Mouse (Mus musculus) lung, postnatal 36 days (tissue): Measurements from ENCODE around the gene Cntnap2.

Source experiments
- DNase-seq: peaks from one replicate; pipeline ENCODE4 v3.0.0; 2022; ENCODE audit warnings: mixed read lengths

Cntnap2 gene

DNA sequence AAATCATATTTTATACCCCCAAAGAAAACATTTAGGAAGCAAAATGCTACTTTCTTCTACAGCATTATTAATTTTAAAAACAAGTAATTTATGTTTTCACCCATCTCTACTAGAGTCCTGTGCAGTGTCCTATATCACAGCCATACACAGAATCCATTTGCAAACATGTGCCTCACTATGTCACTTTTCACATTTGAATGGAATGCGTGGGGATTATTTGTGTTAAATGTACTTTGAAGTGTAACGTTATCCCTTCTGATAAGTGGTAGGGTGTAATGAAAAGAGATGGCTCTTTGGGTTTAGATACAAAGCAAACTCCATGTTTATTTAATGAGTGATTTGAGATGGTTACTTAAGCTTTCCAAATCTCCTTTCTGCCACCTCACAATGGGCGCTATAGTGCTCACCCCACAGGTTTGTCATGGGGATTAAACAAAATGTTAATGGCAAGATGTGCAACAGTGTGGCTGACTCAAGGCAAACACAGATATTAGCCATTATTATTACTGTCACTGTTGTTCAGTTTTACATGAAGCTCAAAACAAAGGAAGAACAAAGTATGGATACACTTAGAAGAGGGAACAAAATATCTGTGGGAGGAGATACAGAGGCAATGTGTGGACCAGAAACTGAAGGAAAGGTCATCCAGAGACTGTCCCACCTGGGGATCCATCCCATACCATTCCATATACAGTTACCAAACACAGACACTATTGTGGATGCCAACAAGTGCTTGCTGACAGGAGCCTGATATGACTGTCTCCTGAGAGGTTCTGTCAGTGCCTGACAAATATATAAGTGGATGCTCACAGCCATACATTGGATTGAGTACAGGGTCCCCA, 886.2 kb downstream of the Cntnap2 start:
- no peak for DNase-seq

DNA sequence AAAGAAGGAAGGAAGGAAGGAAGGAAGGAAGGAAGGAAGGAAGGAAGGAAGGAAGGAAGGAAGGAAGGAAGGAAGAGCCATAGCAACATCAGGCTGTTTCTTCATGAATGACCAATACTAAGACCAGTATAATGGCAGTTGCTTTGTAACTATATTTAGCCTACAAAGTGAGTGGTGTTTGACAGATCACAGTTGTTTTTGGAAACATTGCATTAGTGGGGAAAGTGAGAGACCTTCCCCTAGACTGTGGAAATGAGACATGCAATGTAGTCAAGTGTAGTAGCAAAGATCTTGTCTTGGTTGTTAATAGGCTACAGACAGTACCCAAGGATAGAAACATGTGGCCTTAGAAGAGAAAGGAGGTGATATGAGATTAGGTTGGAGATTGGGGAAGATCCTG, 895.6 kb downstream of the Cntnap2 start:
- DNase-seq, result no peak

DNA sequence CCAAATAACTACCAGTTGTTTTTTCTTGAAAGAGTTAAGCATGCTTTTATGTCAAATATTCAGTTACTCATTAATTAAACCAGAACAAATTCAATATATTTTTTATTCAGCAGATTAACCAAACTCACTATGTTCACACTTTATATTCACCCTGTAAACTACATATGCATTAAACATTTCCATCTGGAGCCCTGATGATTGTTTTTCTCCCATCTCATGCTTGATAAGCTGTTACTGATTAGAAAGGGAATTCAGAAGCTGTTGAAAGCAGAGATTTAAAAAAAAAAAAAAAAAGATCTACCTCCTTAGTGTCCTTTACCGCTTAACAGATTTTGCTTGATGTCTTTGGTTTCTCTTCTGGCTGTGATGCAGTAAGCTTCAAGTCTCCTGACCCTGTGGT, 905.3 kb downstream of the Cntnap2 start:
- no peak for DNase-seq

DNA sequence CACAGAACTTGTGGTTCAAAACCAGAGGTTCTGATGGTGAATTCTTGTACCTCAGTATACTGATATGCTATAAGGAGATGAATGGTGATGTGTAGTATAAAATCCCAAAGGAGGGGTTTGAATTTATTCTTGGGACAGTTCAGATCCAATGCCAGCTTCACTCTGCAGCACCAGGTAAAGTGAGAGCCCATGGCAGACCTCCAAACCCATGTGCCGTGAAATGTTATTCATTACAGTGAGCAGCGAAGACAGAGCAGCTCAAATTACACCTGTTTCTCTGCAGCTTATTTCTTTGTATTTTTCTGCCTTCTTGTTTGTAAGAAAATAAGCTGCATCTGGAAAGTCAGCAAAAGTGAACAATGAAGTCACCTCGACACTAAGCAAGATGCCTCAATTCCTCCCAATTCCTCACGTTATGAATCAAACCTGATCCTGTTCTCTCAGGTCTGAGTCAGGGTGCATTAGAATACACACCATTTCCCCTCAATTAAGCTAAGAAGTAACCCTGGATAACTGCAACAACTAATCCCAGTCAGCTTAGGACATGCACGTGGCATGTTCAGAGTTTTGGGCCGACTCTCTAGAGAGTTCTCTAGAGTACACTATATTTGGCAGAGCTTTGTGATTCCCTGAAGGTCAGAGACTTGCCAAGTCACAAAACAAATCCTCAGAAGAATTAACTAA, 915.5 kb downstream of the Cntnap2 start:
- DNase-seq, result no peak

DNA sequence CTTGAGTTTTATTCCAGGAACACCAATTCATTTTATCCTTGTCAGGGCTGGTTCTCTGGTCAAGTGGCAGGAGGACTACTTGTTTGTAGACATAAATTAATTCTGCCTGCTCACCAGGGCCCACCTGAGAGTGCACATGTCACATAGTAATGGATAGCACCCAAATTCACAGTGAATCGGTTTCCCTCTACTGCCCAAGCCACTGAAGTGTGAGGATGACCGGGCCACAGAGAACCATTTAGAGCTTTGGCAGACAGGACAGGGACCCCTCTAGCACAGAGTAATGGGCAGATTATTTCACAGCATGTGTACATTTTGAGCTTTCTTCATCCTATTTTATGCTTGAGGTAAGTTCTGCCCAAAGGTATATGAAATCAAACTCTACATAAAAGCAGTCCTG, 920.0 kb downstream of the Cntnap2 start:
- DNase-seq, result no peak

DNA sequence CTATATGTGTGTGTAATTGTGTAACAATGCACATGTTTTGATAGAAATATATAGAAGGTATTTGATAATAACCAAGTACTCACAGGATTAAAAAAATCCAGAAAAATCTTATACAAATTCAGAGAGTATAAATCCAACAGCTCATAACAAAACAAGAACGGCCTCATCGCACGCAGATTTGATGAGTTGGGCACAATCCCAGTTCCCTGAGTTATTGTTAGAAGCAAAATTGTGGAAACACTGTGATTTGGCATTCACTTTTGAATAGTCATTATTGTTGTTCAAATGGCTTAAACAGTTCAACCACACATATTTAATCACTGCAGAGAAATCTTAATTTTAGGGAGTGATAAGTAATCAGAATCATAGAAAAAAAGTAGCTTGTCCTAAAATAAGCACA, 928.9 kb downstream of the Cntnap2 start:
- DNase-seq, result no peak

DNA sequence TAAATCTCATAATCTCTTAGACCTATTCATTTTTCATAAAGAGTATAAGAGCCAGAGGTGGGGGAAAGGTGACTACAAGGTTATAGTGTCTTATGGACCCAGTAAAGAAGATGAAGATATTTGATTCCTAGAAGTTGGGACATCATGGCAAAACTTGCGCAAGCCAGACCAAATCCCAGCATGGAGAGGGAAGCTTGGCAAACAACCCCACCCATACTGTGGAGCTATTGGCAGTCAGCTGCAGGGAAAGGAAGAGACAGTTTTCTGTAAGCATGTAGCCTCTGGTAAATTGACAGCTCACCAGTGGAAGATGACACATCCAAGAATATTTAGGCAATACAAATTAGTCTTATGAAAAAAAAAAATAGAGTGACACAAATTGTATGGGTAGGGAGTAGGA, 931.9 kb downstream of the Cntnap2 start:
- no peak for DNase-seq

DNA sequence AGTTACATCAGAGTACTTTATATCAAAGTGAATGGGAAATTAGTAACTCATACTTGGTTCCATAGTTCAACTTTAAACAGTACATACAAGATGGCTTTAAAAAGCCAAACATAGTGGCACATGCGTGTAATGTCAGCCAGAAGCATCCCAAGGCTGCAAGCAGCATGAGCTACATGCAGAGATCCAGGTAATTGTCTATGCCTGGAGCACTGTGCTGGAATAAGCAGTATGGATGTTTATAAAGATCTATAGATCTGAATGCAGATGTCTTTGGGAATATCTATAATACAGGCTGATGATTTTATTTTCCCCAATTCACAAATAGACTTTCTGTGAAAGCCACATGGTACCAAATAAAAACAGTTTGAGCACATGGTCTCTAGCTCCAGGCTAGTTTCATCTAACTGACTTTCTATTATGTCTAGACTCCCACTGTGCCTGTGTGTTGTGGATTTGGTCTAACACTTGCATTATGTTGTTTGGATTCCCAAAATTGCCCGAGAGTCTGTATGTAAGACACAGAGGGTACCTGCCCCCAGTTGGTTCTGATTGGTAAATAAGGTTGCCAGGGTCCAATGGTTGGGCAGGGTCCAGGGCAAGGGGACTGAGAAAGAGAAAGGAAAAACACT, 963.5 kb downstream of the Cntnap2 start:
- DNase-seq, result no peak

DNA sequence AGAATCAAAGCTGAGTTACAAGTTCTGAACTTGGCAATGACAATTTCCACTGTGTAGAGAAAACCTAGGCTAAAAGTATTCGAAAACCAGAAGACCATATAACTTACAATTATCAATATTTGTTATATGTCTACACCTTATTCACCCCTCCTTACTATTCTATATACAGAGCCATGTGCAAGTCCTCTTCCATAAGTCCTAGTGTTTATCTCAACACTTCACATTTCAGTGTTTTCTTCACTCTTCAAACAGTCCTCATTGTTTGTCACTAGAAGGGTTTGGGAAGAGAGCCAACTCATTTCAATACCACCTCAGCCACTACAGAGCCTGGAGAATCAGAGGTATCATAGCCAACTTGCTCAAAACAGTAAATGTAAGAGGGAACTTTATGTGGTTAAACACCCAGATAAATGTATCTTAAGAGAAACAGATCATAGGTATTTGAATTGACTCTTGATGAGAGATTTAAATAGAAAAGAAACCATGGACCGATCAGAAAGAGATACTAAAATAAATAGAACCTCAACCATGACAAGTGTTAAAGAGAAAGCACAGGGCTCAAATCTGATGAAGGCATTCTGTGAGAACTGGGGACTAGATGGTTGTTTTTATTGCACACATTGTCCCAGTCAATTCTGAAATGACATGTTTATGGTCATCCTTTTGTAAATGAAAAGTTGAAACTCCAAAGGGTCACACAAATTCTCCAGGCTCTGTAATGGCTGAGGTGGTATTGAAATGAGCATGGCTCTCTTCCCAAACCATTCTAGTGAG, 972.9 kb downstream of the Cntnap2 start:
- no peak for DNase-seq

DNA sequence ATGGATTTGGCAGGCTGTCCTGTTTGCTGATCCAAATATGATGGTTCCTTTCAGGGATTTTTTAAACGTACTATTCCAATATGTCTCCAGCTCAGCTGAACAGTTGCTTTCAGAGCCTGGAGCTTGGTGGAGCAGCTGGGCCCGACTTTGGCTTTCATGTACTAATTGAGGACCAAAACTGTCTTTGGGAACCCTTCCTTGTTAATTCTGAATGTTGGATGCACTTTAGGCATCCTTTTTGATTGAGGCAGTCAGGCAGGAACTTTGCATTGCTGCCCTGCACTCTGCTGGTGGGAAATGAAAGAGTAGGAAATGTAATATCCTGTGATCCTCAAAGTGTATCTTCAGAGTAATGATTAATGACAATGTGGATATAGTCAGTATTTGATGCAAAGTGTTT, 974.0 kb downstream of the Cntnap2 start:
- no peak for DNase-seq

DNA sequence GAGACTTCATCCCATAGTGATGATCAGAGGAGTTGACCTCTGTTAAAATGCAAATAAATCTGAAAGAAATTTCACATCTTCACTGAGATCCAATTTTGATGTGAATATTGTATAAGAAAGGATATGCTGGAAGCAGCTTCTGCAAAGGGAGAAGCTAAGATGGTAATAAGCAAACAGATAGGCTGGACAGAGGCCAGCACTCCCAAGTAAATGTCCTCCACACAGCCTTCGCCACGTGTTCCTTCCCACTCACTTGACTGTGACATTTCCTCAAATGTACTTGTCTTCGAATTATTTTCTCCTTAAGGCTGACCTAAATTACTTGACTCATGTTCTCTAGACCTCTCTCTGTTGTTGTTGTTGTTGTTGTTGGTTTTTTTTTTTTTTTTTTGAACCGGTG, 981.5 kb downstream of the Cntnap2 start:
- DNase-seq, result no peak

DNA sequence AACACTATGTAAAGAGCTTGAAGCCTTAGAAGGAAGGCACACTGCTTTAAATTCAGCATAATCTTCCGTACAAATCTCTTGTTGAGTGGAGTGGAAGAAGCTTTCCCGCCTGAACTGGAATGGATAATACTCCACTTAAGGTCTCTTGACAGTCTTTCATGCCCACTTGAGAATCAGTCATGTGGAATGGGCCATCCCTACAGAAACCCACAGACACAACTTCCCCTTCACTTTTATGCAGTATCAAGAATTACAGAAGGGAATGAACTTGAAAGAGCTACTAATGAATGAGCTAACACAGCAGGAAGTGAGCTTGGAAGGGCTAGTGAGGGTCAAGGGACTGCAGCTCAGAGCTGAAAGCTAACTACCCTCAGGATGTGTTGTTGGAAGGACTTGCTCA, 1021.1 kb downstream of the Cntnap2 start:
- DNase-seq, result no peak

DNA sequence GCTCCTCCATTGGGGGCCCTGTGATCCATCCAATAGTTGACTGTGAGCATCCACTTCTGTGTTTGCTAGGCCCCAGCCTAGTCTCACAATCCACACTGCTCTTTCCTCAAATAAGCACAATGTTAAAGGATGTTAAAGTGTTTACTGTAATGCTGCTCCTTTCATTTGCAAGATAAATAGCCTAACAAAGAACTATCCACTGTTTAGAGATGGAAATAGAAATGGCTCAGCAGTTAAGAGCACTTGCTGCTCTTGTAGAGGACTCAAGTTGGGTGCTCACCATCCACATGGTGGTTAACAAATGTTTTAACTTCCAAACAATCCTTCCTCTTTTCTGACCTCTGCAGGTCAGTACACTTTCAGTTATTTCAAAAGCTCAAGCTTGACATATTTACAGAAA, 1022.3 kb downstream of the Cntnap2 start:
- DNase-seq, result no peak

DNA sequence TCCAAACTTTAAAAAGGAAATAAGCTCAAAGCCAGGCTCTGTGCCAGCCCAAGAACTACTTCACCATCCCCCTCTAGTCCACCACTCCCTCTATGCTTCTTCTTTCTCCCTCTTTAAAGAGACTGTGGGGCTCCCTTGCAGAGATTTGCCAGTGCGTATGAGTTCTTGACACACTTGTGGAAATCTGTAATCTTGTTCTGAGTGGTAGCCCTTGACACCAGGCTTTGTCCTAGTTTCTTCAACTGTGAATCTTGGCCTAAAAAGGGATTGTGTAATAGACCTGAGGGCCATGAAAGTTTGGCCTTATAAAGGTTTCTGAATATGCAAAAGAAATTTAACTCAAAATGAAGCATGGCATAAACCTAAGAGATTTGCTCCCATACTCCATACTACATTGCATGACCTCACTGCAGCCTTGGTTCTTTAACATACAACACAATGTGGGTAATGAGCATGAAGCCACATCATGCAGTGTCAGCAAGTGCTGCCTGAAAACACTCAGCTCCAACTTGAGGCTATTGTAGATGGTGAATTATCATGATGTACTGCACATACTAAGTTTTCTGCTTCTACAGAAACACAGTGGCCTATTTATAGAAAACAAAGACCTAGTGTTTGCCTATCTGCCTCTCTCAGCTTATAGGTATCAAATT, 1084.2 kb downstream of the Cntnap2 start:
- peak; percentile 0 for DNase-seq

DNA sequence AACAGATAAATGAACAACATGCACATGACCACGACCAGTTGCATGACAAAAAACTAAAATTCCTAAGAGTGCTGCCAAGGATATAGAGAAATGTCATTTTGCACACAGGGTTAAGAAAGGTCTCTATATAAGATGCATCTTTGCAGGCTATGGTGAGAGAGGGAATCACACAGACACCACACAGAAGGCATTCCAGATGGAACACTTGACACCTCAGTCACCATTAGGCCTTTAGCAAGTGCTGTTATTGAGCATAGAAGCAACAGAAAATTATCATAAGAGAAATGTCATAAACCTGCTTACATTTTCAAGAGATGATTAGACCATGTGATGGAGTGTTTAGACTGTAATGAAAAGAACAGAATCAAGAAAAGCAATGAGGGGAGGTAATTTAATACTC, 1107.7 kb downstream of the Cntnap2 start:
- no peak for DNase-seq

DNA sequence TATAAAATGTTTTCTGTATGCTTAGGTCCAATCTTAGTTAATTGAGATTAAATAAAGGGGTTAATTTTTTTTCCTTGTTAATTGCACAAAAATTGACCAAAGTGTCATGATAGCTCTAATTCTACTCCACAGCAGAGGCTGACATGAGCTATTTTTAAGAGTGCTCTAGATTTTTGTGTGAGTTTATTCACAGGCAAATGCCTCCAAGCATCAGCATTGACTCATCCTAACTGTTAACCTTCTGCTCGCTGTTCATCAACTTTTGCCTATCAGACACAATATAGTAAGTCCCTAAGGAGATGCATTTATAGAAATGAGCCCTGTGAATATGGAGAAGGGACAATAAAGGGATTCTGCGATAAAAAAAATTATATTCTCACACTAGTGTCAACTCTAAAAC, 1138.1 kb downstream of the Cntnap2 start:
- DNase-seq, result no peak

DNA sequence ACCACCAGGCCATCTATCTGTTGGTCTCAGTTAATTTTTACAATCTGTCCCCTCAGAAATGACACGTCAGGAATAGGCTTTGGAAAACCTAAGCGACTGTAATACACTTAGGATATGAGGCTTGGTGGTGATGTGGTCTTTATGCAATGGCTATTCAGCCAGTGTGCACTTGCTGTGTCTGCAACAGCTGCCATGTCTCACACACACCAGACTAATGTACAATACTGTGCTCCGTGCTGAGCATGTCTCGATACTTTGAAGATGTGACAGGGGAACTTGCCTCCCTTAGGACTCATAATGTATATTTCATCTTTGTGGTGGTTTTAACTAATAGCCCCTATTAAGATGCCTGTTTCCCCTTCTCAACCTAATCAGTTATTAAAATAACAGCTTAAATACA, 1142.7 kb downstream of the Cntnap2 start:
- no peak for DNase-seq

DNA sequence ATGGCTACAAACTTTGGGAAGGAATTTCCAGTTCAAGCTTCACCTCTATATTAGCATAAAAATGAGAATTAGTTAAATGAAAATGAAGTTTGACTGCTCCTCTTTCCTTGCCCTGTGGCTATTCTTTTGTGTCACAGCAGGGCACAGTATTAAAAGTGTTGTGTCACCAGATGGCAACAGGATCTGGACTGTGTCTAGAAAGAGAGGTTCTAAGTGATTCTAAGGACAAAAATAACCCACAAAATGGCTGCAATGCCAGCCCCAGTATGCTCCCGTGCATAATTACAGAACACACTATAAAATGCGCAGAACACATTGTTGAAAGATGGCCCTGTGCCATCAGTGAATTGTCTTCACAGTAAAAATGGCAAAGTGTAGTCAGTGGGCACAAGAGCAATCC, 1146.4 kb downstream of the Cntnap2 start:
- no peak for DNase-seq

DNA sequence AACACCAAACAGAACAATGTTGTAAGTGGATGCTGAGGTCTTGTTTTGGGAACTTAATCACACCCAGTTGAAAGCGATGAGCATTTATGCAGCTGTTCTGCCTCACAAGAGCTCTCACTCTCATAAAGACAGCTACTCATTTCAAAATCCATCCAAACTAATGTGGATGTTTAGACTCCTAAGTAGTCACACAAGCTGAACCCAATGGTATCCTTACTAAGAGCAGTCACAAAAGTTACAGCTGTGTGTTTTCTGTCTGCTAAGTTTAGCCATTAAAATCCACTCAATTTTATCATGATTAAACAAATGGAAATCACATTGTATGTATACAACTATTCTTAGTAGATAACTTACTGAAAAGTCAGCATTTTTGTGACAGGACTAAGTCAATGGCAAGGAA, 1173.7 kb downstream of the Cntnap2 start:
- no peak for DNase-seq

DNA sequence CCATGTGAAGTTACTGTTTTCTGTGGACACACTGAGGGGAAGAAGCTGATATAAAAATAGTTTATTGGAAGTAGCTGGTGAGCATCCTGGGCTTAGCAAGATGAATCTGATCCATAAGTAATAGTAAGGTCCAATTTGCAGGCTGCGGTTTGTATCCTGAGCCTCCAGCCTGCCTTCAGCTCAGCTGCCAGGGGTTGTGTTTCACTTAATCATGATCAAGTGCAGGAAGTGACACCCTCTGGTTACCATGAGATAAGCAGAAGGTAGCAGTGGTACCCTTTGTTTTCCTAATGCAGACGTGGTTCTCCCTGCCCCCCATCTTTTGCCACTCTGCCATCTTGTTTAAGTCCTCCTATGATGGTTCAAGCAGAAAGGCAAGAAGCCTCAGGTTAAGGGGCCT, 1181.2 kb downstream of the Cntnap2 start:
- DNase-seq, result no peak

DNA sequence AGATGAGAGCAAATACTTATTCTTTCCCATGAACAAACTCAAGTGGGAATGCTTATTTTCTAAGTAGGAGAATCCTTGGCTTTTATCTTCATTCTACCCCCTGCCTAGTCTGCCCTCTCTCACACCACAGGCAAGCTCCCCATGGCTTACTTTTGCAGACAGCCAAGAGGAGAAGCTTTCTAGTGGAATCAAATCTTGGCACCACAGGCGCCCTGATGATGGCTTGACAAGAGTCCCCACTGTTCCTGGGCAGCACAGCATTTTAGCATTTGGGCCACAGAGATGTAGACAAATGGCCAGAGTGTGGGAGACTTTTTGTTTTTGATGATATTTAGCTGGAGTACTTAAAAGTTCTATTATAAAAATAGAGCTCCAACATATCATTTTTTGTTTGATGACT, 1204.0 kb downstream of the Cntnap2 start:
- no peak for DNase-seq

DNA sequence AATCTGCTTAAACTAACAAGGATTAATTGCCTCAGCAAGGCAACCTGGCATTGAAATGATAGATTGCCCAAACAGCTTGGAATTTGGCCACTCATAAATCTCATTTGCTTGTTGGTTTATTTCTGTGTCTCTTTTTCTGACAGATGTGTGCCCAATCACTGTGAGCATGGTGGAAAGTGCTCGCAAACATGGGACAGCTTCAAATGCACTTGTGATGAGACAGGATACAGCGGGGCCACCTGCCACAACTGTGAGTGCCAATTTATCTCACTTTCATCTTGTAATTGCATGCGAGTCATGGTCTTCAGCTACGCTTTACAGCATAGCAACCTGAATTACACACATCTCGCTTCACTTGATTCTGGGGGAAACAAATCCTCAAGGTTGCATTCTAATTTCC, 1287.8 kb downstream of the Cntnap2 start:
- no peak for DNase-seq

DNA sequence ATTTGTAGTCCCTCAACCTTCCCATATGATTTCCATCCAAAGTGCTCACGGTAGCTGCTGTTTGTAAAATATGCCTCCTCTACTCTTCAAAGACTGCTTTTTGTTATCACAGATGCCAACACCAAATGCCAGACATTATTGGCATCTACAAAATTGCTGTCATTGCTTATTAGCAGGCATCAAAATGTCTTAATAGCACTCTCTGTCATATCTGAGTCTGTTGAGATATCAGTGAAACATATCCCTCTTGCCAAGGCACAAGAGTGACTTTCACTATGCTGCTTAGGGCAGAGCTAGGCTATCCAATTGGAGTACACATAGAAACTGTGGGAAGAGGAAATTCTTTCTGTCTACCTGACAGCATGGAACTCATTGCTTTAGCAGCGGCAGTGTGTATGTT, 1301.9 kb downstream of the Cntnap2 start:
- DNase-seq, result no peak
